Mouse (Mus musculus) frontal cortex, adult 2 months (tissue): ENCODE measurements around the gene Eipr1. TPM values are rescaled to one million over a fixed set of nuclear protein-coding genes. Genes with fewer than 3 reads are reported as not detected.
"Not testable (repeated sequence)": the region's sequence is repeated elsewhere in the genome, so short reads cannot be mapped to it uniquely, and the experiment has no call there.

Experiments
- DNase-seq, 2 experiments: peaks; one replicate each; pipeline ENCODE4 v3.0.0; 2022; ENCODE audit warnings: low spot score in 1 of 2; ENCODE audit errors: extremely low spot score in 1 of 2
- polyA plus RNA-seq: library from polyadenylated mRNA; depleted of rRNA; stranded (reverse); fragments of >200 nt; gene quantifications from 2 replicates; pipeline ENCODE4 v1.2.3, GENCODE M21; 2012

Gene Eipr1
- polyA plus RNA-seq, 1 experiment: 57.8 TPM

DNA sequence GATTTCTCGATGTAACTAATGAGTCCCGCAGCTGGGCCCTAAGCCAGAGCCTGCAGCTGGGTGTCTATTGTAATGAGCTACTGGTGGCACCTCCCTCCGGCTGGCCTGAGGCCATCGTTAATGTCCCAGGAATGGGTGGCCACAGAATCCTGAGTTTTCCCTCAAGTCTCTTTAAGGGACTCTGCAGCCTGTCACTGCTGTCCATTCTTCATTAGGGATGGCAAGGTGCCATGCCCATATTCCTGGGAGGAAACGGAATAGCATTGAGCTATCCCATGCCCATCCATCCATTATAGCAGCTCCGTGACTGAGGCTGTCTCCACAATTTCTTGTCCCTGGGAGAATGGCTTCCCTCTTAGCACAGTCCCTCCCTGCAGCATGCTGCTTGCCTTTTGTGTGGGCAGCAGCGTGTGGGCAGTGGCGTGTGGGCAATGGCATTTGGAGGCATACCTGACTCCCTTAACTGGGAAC lies 123.2 kb downstream of the Eipr1 start:
- peak in 1 of 2 experiments; percentile 70 for DNase-seq

DNA sequence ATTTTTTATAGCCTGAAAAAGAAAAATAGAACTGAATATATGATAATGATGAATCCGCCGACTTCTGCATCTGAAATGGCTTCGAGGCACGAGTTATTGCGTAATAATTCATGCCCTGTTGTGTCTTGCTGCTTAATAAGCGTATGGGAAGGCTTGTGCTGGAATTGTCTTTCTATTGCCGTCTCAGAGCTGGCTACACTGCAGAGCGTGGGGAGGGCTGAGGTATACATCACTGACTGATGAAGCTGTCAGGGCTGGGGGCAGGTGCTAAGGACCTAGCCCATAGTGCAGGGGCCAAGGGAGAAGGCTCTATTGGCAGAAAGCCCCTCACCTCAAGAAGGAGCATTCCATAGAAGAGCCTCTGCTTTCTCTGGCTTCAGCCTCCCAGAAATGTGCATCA lies 123.9 kb downstream of the Eipr1 start:
- DNase-seq: no peak

DNA sequence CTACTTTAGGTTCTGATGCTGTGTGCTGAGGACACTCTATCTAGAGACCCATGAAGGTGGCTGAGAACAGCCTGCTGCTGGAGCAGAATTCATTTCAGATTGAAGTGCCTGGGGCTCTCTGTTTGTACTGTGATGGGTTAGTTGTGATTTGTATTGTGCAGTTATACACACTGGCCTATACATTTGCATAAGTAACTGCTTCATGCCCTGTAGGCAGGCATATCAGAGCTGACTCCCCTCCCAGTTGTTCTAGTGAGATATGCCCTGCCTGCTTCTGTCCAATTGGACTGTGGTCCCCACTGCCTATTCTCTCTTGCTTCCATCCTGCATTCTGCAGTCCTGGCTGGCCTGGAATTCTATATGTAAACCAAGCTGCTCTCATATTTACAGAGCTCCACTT lies 128.9 kb downstream of the Eipr1 start:
- DNase-seq: no peak

DNA sequence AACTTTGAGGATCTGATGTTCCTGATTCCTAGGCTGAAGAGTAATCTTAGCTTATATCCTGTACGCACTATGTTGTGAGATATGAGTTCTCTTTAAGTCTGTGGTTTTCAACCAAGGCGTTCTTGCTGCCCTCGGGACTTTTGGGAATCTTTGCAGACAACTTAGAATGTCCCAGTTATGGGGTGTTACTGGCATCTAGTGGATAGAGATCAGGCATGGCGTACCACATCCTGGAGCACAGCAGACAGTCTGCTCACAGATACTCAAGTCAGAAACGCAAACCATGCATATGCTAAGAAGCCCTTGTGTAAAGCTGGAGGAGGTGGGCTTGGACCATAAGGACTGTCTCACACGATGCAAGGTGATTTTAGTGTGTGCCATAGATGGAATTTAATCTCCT lies 136.1 kb downstream of the Eipr1 start:
- no peak for DNase-seq

DNA sequence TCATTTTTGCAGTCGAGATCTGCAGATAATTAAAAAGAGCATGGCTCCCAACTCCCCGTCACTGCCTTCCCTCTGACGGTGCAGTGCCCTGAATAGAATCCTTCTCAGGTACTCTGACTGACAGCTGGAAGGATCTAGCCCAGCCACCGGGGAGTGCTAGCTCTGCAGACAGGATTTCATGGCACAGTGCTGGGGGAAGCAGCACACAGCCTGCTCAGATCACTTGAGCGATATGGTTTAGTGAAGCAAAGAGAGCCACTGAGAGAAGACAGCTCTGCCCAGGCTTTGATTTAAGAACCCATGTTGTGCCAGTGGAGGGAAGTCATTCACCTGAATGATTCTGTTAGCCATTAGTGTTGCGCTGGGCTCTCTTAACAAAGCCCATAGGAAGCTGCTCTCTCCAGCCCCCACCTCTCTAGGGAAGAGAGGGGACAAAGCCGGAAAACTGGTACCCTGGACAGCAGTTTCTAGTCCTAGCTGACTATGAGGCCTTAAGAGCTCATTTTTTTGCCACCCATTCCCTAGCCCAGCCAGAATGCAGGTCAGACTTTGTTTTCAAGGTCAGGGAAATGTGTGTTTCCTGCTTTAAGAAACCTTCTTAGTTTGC lies 137.6 kb downstream of the Eipr1 start:
- DNase-seq: peak in 1 of 2 experiments; percentile 52

DNA sequence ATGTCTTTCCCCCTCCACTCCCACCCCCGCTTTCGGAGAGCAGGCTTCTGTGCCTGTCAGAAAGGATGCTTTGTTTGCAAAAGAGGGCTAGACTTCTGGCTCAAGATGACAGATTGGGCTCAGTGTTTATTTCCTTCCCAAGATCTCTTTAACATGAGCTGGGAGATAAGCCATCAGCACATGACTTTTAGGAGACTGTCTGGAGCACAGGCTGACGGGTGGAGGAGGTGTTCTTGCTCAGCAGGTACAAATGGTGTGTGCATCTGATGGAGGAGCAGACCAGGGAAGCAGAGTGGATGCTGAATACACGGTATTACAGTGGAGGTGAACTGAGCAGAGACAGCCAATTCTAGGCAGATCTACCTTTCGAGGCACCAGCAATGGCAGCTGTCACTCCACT lies 139.9 kb downstream of the Eipr1 start:
- peak in 1 of 2 experiments; percentile 57 for DNase-seq

DNA sequence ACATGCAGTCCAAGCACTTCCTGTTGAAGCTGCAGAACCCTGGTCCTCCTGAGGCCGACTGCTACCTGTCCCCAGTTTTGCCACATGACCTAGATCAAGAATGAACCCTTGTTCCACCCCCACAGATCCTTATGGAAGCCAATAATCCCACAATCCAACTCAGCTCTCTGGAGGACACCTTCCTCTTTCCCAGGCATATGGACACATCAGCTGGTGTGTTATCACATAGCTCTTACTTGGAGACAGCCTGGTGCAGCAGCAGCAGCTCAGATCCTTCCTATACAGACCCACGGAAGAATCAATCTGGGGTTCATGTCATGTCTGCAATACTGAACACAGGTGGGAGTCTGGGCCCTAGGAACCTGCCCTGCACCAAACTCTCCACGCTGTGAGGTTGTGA lies 145.0 kb downstream of the Eipr1 start:
- peak in 1 of 2 experiments; percentile 54 for DNase-seq

DNA sequence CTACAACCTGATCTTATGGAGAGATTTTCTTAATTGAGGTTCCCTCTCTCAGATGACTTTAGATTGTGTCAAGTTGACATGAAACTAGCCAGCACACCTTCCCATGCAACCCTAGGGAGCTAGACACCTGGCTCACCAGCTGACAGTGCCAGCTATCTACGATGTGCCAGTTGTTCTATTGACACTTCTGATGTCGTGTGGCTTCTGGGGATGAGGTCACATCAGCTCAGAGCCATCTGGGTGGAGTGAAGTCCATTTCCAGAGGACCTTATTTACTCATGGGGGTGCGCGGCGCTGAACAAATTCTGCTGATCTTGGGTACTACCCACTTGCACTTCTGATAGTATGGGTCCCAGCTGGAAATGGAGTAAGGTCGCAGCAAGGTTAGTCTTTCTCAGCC lies 146.7 kb downstream of the Eipr1 start:
- DNase-seq: no peak

DNA sequence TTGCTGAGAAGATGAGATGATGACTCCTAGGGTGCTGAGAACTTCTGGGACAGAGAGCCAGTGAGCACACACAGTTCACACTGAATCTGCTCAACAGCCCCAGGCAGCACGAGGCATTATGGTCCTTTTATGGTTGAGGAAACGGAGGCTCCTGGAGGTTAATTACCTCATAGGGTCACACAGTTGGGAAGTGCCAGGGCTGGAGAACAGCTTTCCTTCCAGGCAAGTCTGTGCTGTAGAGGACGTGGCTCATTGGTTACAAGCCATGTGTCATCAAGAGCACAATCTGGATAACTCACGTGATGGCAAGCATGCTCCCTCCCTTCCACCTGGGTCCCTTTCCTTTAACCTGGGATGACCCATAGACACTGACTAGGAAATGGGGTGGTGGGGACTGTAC lies 148.1 kb downstream of the Eipr1 start:
- no peak for DNase-seq

DNA sequence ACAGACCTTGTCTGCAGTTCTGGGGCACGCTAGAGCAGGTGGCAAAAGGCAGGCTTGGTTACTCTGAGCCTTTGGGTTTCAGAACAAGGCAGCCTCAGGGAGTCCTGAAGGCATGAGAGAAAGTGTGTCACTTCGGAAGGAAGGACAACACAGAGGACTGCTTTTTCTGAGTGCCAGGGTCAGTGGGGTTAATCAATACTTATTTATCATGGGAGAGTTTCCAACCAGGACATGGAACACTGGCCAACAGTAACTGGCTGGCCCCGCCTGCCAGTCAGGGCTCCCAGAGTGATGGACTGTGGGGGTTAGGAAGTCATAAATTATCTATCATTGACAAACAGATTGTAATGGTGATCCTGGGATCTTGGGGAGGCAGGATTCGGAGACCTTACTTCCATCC lies 148.7 kb downstream of the Eipr1 start:
- no peak for DNase-seq

DNA sequence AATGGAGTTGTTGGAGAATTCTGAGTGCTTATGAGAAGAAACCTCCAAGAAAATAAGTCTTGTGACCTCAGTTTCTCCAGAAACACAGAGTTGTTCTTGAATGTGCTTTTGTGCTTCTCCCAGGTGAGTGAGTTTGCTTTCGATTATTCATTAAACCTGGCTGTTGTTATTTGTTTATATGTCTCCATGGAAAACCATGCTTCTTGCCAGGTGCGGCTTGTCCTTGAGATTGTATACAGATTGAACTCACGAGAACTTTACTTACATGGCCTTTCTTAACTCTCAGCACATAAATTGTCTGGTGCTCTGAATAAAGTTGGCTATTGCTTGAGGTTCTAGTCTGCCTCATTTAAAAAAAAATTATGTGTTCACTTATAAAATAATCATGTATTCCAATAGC lies 150.5 kb downstream of the Eipr1 start:
- DNase-seq: no peak

DNA sequence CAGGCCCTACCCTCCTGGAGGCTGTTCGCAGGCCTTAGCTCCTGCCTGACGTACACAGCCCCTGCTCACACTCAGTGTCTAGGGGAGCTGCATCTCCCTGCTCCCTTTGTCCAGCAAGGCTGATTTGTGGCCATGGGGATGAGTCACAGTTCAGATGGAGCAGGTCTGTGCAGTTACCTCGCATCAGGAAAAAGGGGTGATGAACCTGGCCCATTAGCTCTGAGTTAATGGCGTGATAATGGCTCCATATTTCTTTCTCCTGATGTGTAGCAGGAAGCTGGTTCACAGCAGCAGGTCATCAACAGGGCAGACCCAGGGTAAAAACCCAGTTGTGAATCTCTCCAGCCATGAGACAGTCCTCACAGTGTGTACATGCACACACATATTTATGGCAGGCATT lies 151.5 kb downstream of the Eipr1 start:
- no peak for DNase-seq

DNA sequence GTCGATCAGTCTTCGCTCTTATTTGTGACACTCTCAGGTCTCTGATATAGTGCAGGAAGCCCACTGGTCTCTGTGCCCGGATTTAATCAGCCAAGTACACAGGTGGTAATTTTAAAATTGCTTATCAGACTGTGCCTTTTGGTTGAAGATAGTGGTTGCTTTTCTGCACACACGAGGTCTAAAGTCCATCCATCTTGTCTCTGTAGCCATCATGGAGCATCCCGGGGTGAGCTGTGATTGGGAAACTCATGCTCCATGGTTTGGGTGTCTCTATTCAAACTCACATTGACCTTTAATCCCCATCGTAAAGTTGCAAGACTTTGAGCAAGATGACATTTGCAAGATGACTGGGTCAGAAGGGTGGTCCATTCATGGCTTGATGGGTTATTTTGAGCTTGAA lies 153.9 kb downstream of the Eipr1 start:
- DNase-seq: no peak

DNA sequence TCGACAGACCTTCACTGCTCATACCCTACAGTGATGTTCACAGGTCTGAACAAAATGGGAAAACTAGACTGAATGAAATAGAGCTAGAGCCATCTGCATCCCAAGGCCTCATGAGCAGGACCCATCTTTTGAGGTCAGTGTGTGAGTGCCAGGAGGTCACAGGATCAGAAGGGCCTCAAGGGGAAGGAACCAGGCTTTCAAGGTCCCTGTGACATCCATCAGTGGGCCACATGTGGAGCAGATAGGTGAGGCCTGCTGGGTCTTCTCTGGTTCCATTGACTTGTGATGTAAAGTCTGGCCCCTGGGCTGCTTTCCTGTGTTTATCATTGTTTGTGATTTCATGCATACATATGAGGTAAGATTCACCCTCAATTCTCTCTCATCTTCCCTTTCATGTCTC lies 154.4 kb downstream of the Eipr1 start:
- DNase-seq: no peak

DNA sequence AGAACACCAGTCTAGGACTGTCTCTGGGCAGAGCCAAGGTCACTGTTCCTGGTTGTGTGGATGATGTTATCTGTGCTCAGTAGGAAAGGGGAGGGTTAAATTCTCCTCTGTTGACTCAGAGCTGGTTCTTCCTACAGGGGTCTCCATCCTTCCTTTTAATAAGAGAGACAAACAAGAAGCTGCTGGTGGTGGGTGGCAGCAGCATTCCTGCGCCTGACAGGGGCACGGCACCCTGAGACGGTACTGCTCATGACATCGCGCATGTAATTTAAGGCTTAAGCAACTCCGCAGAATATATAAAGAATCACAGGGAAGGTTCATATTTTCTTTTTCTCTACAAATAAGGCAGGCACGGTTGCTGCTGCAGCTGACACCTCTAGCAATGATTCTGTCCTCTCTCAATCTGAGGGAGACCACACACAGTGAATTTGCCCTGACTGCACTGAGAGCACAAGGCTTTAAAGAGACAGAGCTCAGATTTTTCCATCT lies 155.2 kb downstream of the Eipr1 start:
- DNase-seq: no peak

DNA sequence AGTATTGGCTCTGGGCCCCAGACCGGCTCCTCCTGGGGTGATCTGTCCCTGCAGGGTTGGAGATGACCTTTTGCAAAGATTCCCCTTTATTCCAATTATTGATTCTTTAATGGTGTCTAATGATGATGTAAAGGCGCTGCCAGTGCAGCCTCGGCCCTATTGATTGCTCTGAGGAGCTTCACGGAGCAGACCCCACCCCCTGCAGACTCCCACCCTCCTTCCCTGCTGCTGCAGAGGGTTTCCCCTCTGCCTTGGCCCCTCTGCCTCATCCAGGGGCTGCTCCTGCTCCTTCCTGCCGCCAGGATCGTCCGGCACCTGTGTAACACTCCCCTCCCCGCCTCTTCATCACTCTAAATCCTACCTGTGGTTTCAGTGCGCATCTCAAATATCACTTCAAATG lies 156.2 kb downstream of the Eipr1 start:
- DNase-seq: no peak

DNA sequence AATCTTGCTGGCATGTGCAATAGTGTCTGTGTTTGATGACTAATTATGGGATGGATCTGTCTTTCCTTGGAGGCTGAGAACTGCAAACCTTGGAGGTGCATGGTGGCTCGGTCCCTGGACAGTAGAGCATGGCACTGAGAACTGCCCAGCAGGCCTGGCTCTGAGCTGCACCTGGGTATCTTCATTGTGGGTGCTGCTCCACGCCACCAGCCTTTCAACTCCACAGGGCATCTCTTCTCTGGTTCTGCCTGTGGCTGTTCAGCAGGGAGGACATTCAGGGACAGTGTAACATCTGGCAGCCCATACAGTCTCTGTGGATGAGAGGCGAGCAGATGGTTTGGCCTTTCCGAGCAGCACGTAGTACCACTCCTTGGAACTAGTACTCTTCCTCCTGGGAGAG lies 158.2 kb downstream of the Eipr1 start:
- no peak for DNase-seq

DNA sequence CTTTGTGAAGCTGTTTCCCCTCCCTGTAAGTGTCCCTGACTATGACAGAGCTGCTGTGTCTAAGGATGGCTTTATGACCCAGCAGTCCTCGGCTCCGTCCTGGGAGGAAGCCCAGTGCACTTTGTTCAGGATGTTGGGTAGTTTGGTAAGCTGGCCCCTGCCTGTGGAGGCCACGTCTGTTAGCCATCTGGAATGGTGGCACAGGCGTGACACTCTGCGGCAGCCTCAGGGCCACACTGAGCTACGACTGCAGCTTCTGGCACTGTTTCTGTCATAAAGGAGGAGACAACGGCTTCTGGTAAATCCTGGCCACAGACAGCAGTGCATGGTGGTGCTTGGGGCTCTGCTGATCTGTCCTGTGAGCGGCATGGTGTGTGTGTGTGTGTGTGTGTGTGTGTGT lies 159.0 kb downstream of the Eipr1 start:
- DNase-seq: no peak

DNA sequence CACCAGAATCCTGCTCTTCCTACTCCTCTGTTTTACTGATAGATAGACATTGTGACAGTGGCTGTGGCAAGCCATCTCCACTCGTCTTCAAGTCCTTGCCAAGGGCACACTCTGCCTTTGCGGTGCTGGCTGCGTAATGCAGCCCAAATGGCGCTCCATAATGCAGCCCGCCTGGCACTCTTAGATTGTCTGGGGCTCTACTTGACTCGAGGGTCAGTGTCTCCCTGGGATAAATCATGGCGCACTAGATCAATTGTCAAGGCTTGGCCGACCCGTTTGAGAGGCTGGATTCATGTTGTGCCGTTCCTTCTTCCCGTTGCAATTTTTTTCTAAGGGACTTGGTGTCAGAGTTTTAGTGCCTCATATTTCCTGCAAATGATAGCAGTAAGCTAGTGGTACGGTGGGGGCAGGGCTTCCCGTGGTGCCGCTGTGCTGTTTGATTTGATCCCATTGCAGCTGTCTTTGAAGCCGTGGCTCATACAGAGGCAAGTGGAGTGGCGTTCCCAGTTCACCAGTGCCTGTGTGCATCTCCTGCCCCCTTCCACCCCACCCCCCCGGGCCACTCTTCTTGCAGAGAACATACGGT lies 160.8 kb downstream of the Eipr1 start:
- DNase-seq: no peak

DNA sequence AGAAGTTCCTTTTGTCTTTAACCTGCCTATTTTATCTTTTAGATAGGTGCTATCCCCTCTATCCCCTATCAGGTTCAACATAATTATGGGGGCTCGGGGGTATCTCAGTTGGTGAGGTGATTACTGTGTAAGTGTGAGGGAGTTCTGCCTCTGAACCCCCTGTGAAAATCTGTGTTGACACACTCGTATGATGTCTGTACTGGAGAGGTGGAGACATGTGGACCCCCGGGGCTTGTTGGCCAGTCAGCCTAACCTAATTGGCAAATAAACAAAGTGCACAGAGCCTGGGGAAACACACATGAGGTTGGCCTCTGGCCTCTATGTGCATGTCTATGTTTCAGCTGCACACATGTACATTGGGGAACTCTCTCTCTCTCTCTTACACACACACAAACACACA lies 161.5 kb downstream of the Eipr1 start:
- no peak for DNase-seq

DNA sequence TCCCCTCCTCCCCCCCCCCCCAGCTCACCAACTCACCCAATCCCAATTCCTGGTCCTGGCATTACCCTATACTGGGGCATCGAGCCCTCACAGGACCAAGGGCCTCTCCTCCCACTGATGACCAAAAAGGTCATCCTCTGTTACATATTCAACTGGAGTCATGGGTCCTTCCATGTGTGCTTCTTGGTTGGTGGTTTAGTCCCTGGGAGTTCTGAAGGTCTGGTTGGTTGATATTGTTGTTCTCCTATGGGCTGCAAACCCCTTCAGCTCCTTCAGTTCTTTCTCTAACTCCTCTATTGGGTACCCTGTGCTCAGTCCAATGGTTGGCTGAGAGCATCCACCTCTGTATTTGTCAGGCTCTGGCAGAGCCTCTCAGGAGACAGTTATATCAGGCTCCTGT lies 162.5 kb downstream of the Eipr1 start:
- not testable (repeated sequence) for DNase-seq
